Mouse (Mus musculus) midbrain, postnatal 0 days (tissue): ENCODE measurements around the gene Ociad2. TPM values are rescaled to one million over a fixed set of nuclear protein-coding genes. Genes with fewer than 3 reads are reported as not detected.
A peak's percentile ranks its signal among the peaks of the same experiment; 100 is the strongest.

Experiments
- ATAC-seq: fragments of 200-750 bp; cut with Nextera tagmentation; 2 replicates; pipeline ENCODE4 v1.8.0; 2017; ENCODE audit warnings: moderate number of reproducible peaks, mild to moderate bottlenecking, moderate TSS enrichment, moderate library complexity; ENCODE audit not compliant: low FRiP score
- DNase-seq: peaks from one replicate; pipeline ENCODE4 v3.0.0-alpha.2; 2015; ENCODE audit warnings: low spot score
- H3K27ac ChIP-seq: fragments of 300-500 bp; sonication (generic); 2 replicates; pipeline ENCODE4 v1.5.1; 2014; ENCODE audit warnings: low read depth, mild to moderate bottlenecking, low read length, mixed read lengths
- H3K27me3 ChIP-seq: fragments of 300-500 bp; sonication (generic); 2 replicates; pipeline ENCODE4 v1.6.1; 2014; ENCODE audit warnings: low read length, control low read depth, mixed read lengths; ENCODE audit not compliant: insufficient read depth
- H3K36me3 ChIP-seq: fragments of 300-500 bp; sonication (generic); 2 replicates; pipeline ENCODE4 v1.6.1; 2014; ENCODE audit warnings: low read length, control low read depth, mixed read lengths; ENCODE audit not compliant: insufficient read depth
- H3K4me1 ChIP-seq: fragments of 300-500 bp; sonication (generic); 2 replicates; pipeline ENCODE4 v1.6.1; 2014; ENCODE audit warnings: mild to moderate bottlenecking, control low read depth, antibody characterized with exemption, low read length, mixed read lengths; ENCODE audit not compliant: insufficient read depth
- H3K4me2 ChIP-seq: fragments of 300-500 bp; sonication (generic); 2 replicates; pipeline ENCODE4 v1.6.1; 2014; ENCODE audit warnings: low read depth, mild to moderate bottlenecking, low read length, mixed read lengths; ENCODE audit not compliant: poor library complexity, severe bottlenecking
- H3K4me3 ChIP-seq: fragments of 300-500 bp; sonication (generic); 2 replicates; pipeline ENCODE4 v1.5.1; 2014; ENCODE audit warnings: low read depth, mild to moderate bottlenecking, low read length, moderate library complexity
- H3K9ac ChIP-seq: fragments of 300-500 bp; sonication (generic); replicated peaks from 2 replicates; pipeline ENCODE4 v1.6.1; 2014; ENCODE audit warnings: mild to moderate bottlenecking, low read length, moderate library complexity, mixed read lengths; ENCODE audit not compliant: poor library complexity, severe bottlenecking
- H3K9me3 ChIP-seq: fragments of 300-500 bp; sonication (generic); 2 replicates; pipeline ENCODE4 v1.6.1; 2016; ENCODE audit warnings: low read length, control low read depth
- CTCF ChIP-seq: IDR thresholded peaks from 2 replicates; pipeline ENCODE4 v1.5.1; 2016; ENCODE audit warnings: antibody characterized with exemption, mild to moderate bottlenecking
- WGBS: fragments of 180-500 bp; shearing (Covaris S2); extraction: QIAGEN DNeasy Blood & Tissue Kit; methylation state at CpG from one replicate; pipeline ENCODE4 v1.1.7; 2014; 5-methylcytosine and 5-hydroxymethylcytosine counted together
- polyA plus RNA-seq: library from polyadenylated mRNA; unstranded; fragments of >200 nt; fragmentation: Nextera tagmentation; extraction: Ambion mirVana; gene quantifications from 2 replicates; pipeline ENCODE4 v1.2.1, GENCODE M21; 2015
- total RNA-seq: library from RNA; depleted of rRNA; stranded (reverse); fragments of >200 nt; gene quantifications from 2 replicates; pipeline ENCODE4 v1.2.3, GENCODE M21; 2014; rRNA removed

The Ociad2 gene
- total RNA-seq = 11.3 and 15.2 TPM in 2 replicates
- 27.5 and 30.0 TPM in 2 replicates for polyA plus RNA-seq

GRCm38 (mm10) chr5:73340723-73341235 lies at the start of gene Ociad2:
Ociad2 (minus strand) TSS chr5:73341028.
- H3K36me3 ChIP-seq = no peaks in the 10 kb centered on the region
- H3K9me3 ChIP-seq = no peaks in the 10 kb centered on the region
- WGBS = 73% methylated on average over 8 of the region's 8 CpGs
- H3K27me3 ChIP-seq = no peaks in the 10 kb centered on the region
- DNase-seq (no peak), ATAC-seq (no peak)
- H3K27ac ChIP-seq = no peak within 1 kb of the TSS
- no peak within 1 kb of the TSS for H3K4me2 ChIP-seq
- no peak within 1 kb of the TSS for H3K4me3 ChIP-seq
- peaks cover 19% of the 10 kb centered on the region; the same call in 1 of the 2 replicates for H3K4me1 ChIP-seq
- H3K9ac ChIP-seq = no peak within 1 kb of the TSS
- TF ChIP-seq CTCF = no peak

GRCm38 (mm10) chr5:73383647-73383970 lies 42.8 kb upstream of the Ociad2 start:
- Histone ChIP-seq H3K4me1 (no peaks in the 10 kb centered on the region), H3K9ac (no peak overlapping the region), H3K27me3 (peaks cover 5% of the 10 kb centered on the region), H3K36me3 (no peaks in the 10 kb centered on the region), H3K4me2 (no peak overlapping the region), H3K27ac (no peak overlapping the region), H3K4me3 (no peak overlapping the region), H3K9me3 (no peaks in the 10 kb centered on the region)
- 28% methylated on average over 4 of the region's 4 CpGs for WGBS
- DNase-seq (peak; percentile 48), ATAC-seq (no peak)
- TF ChIP-seq CTCF = no peak

- peaks cover 5% of the 10 kb centered on the region for H3K27me3 ChIP-seq
- no peaks in the 10 kb centered on the region for H3K9me3 ChIP-seq
- H3K9ac ChIP-seq = no peak overlapping the region
- WGBS = 25% methylated on average over 3 of the region's 3 CpGs
- H3K4me1 ChIP-seq = no peaks in the 10 kb centered on the region
- H3K36me3 ChIP-seq = no peaks in the 10 kb centered on the region
- ATAC-seq = 0 out of 2 replicates have a peak, but pooled peaks have one; percentile 20
- no peak overlapping the region for H3K27ac ChIP-seq
- TF ChIP-seq CTCF = peak; percentile 83
- peak; percentile 82 for DNase-seq
- H3K4me2 ChIP-seq = no peak overlapping the region
- no peak overlapping the region for H3K4me3 ChIP-seq
These were observed 42.2 kb upstream of the Ociad2 start for GRCm38 (mm10) chr5:73382737-73383646.

- Histone ChIP-seq H3K9ac (no peak overlapping the region), H3K9me3 (no peaks in the 10 kb centered on the region), H3K36me3 (no peaks in the 10 kb centered on the region), H3K27ac (no peak overlapping the region), H3K27me3 (peaks cover 5% of the 10 kb centered on the region), H3K4me1 (no peaks in the 10 kb centered on the region), H3K4me2 (no peak overlapping the region), H3K4me3 (no peak overlapping the region)
- DNase-seq (no peak), ATAC-seq (no peak)
- WGBS = 90% methylated on average over 9 of the region's 9 CpGs
- no peak for TF ChIP-seq CTCF
These were observed 41.2 kb upstream of the Ociad2 start for GRCm38 (mm10) chr5:73381976-73382540.

- no peak overlapping the region for H3K9ac ChIP-seq
These were observed 40.7 kb upstream of the Ociad2 start for GRCm38 (mm10) chr5:73381510-73381909.

GRCm38 (mm10) chr5:73380829-73381228 lies 40.0 kb upstream of the Ociad2 start:
- Histone ChIP-seq H3K27ac (no peak overlapping the region), H3K36me3 (no peaks in the 10 kb centered on the region), H3K27me3 (peaks cover 5% of the 10 kb centered on the region), H3K4me2 (no peak overlapping the region), H3K9me3 (no peaks in the 10 kb centered on the region), H3K4me1 (no peaks in the 10 kb centered on the region), H3K9ac (no peak overlapping the region), H3K4me3 (no peak overlapping the region)
- no peak for ATAC-seq
- no peak for TF ChIP-seq CTCF
- no peak for DNase-seq
- WGBS = 66% methylated on average over 8 of the region's 8 CpGs

More at GRCm38 (mm10) chr5:73381510-73381909, 40.7 kb upstream of the Ociad2 start:
- H3K4me3 ChIP-seq = no peak overlapping the region
- H3K27me3 ChIP-seq = peaks cover 5% of the 10 kb centered on the region
- H3K36me3 ChIP-seq = no peaks in the 10 kb centered on the region
- no peak for DNase-seq
- H3K4me2 ChIP-seq = no peak overlapping the region
- no peaks in the 10 kb centered on the region for H3K4me1 ChIP-seq
- no peak overlapping the region for H3K27ac ChIP-seq
- H3K9me3 ChIP-seq = no peaks in the 10 kb centered on the region
- WGBS = 81% methylated on average over 6 of the region's 7 CpGs
- no peak for TF ChIP-seq CTCF
- no peak for ATAC-seq
